Mouse (Mus musculus) myocyte (in vitro differentiated cells): Measurements from ENCODE around the gene Nos1. TPM values are rescaled to one million over a fixed set of nuclear protein-coding genes. Genes with fewer than 3 reads are reported as not detected.
A peak's percentile ranks its signal among the peaks of the same experiment; 100 is the strongest.

Experiments used
- H3K27me3 ChIP-seq: one replicate; pipeline ENCODE4 v1.6.1; 2011; ENCODE audit not compliant: control insufficient read depth, insufficient read depth, insufficient read length
- H3K36me3 ChIP-seq: one replicate; pipeline ENCODE4 v1.6.1; 2011; ENCODE audit not compliant: control insufficient read depth, insufficient read depth
- H3K4me2 ChIP-seq: one replicate; pipeline ENCODE4 v1.6.1; 2011; ENCODE audit warnings: low read depth, control low read depth
- H3K4me3 ChIP-seq: one replicate; pipeline ENCODE4 v1.5.1; 2011; ENCODE audit warnings: mild to moderate bottlenecking, control low read depth, moderate library complexity
- H3K79me2 ChIP-seq: one replicate; pipeline ENCODE4 v1.6.1; 2011; ENCODE audit not compliant: control insufficient read depth, insufficient read depth
- H3ac ChIP-seq: one replicate; pipeline ENCODE4 v1.6.1; 2011; ENCODE audit not compliant: control insufficient read depth, insufficient read length
- CEBPB ChIP-seq: IDR thresholded peaks from 2 replicates; pipeline ENCODE4 v1.6.1; 2011; ENCODE audit warnings: mild to moderate bottlenecking, moderate library complexity; ENCODE audit not compliant: poor library complexity, insufficient read depth, severe bottlenecking
- E2F4 ChIP-seq: IDR thresholded peaks from one replicate; pipeline ENCODE4 v1.6.1; 2011; ENCODE audit warnings: mild to moderate bottlenecking, control low read depth, moderate library complexity; ENCODE audit not compliant: insufficient read depth
- MAX ChIP-seq: IDR thresholded peaks from one replicate; pipeline ENCODE4 v1.6.1; 2011; ENCODE audit warnings: low read depth, mild to moderate bottlenecking, control low read depth
- MYOD1 ChIP-seq, 3 experiments: IDR thresholded peaks; one replicate each; pipeline ENCODE4 v1.6.1; 2011; ENCODE audit warnings: control low read depth in 2 of 3, low read depth in 2 of 3, mild to moderate bottlenecking in 2 of 3, moderate library complexity in 1 of 3; ENCODE audit not compliant: insufficient read length in 2 of 3, control insufficient read depth in 1 of 3
- MYOG ChIP-seq, 3 experiments: IDR thresholded peaks; one replicate each; pipeline ENCODE4 v1.6.1; 2011; ENCODE audit warnings: control low read depth in 2 of 3, low read depth in 2 of 3, mild to moderate bottlenecking in 2 of 3; ENCODE audit not compliant: insufficient read length in 2 of 3, control insufficient read depth in 1 of 3, insufficient read depth in 1 of 3
- POLR2A ChIP-seq: IDR thresholded peaks from one replicate; pipeline ENCODE4 v1.6.1; 2011; ENCODE audit warnings: low read depth, mild to moderate bottlenecking, control low read depth, moderate library complexity; ENCODE audit not compliant: insufficient read length
- POLR2AphosphoS2 ChIP-seq: IDR thresholded peaks from one replicate; pipeline ENCODE4 v1.6.1; 2011; ENCODE audit warnings: low read depth, control low read depth; ENCODE audit not compliant: insufficient read length
- REST ChIP-seq: IDR thresholded peaks from one replicate; pipeline ENCODE4 v1.6.1; 2011; ENCODE audit warnings: mild to moderate bottlenecking, control low read depth, moderate library complexity; ENCODE audit not compliant: insufficient read depth, insufficient read length
- SRF ChIP-seq: IDR thresholded peaks from one replicate; pipeline ENCODE4 v1.6.1; 2011; ENCODE audit warnings: low read depth; ENCODE audit not compliant: control insufficient read depth, insufficient read length
- TCF12 ChIP-seq: IDR thresholded peaks from one replicate; pipeline ENCODE4 v1.6.1; 2011; ENCODE audit warnings: mild to moderate bottlenecking, control low read depth; ENCODE audit not compliant: poor library complexity, insufficient read depth, severe bottlenecking
- TCF3 ChIP-seq: IDR thresholded peaks from one replicate; pipeline ENCODE4 v1.6.1; 2011; ENCODE audit warnings: low read depth, control low read depth; ENCODE audit not compliant: insufficient read length
- USF1 ChIP-seq: IDR thresholded peaks from one replicate; pipeline ENCODE4 v1.6.1; 2011; ENCODE audit warnings: low read depth, mild to moderate bottlenecking, control low read depth, moderate library complexity
- polyA plus RNA-seq: library from polyadenylated mRNA; unstranded; fragments of >200 nt; fragmentation: generic; extraction: Trizol; gene quantifications from one replicate; pipeline ENCODE4 v1.2.1, GENCODE M21; 2012; ENCODE audit warnings: missing spikeins

The Nos1 gene
- polyA plus RNA-seq, 1 experiment = 0.30 TPM

- TF ChIP-seq TCF12 = no peak
- TF ChIP-seq TCF3 = no peak
- TF ChIP-seq CEBPB = no peak
- no peak for TF ChIP-seq MYOD1 (IDR thresholded peaks at IDR 0.05; ENCODE audit: control insufficient read depth in 1 of 3, insufficient read length in 2 of 3, low read depth in 2 of 3)
- no peak for TF ChIP-seq E2F4
- no peak for TF ChIP-seq POLR2AphosphoS2
- TF ChIP-seq SRF = no peak
- TF ChIP-seq POLR2A = no peak
- TF ChIP-seq USF1 = no peak
- no peak for TF ChIP-seq MAX
- TF ChIP-seq MYOG (IDR thresholded peaks at IDR 0.05; ENCODE audit: control insufficient read depth in 1 of 3, insufficient read depth in 1 of 3, insufficient read length in 2 of 3, low read depth in 2 of 3) = no peak
- TF ChIP-seq REST = no peak
- Histone ChIP-seq H3K4me3 (no peak overlapping the region), H3ac (no peak overlapping the region), H3K36me3 (no peaks in the 10 kb centered on the region), H3K4me2 (no peak overlapping the region), H3K27me3 (peaks cover 17% of the 10 kb centered on the region), H3K79me2 (no peaks in the 10 kb centered on the region)
Measured at GRCm38 (mm10) chr5:117964750-117965149, 183.9 kb downstream of the Nos1 start.

- Histone ChIP-seq H3ac (no peak overlapping the region), H3K79me2 (no peaks in the 10 kb centered on the region), H3K4me3 (no peak overlapping the region), H3K27me3 (peaks cover 21% of the 10 kb centered on the region), H3K36me3 (no peaks in the 10 kb centered on the region), H3K4me2 (no peak overlapping the region)
- no peak for TF ChIP-seq REST
- TF ChIP-seq MAX = no peak
- no peak for TF ChIP-seq TCF3
- no peak for TF ChIP-seq USF1
- no peak for TF ChIP-seq POLR2AphosphoS2
Measured at GRCm38 (mm10) chr5:117966956-117967355, 186.1 kb downstream of the Nos1 start.

DNA sequence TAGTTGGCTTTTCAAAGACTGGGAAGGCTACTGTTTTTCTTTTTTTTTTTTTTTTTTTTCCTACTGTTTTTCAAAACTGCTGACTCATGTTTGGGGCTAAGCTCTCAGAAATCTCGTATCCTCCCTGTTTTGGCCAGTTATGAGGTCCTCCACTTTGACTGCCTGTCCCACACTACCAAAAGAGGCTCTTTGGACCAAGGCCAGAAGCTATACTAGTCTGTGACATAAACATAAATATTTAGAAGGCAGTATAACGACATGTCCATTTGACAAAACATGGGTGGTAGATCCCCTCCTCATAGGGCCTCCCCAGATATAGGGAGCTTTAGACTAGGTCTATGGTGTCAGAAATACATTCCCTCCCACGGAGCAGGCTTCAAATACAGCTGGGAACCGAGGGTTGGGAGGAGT lies 186.8 kb downstream of the Nos1 start:
- H3K27me3 ChIP-seq = peaks cover 21% of the 10 kb centered on the region
- TF ChIP-seq REST = no peak
- TF ChIP-seq TCF3 = no peak
- TF ChIP-seq MAX = no peak
- no peak for TF ChIP-seq TCF12
- TF ChIP-seq SRF = no peak
- no peak for TF ChIP-seq CEBPB
- no peak for TF ChIP-seq E2F4
- no peak for TF ChIP-seq MYOD1 (IDR thresholded peaks at IDR 0.05; ENCODE audit: control insufficient read depth in 1 of 3, insufficient read length in 2 of 3, low read depth in 2 of 3)
- no peak for TF ChIP-seq MYOG (IDR thresholded peaks at IDR 0.05; ENCODE audit: control insufficient read depth in 1 of 3, insufficient read depth in 1 of 3, insufficient read length in 2 of 3, low read depth in 2 of 3)
- TF ChIP-seq POLR2A = no peak
- no peak for TF ChIP-seq USF1
- TF ChIP-seq POLR2AphosphoS2 = no peak
- H3K4me3 ChIP-seq = no peak overlapping the region
- H3K36me3 ChIP-seq = no peaks in the 10 kb centered on the region
- H3K79me2 ChIP-seq = no peaks in the 10 kb centered on the region
- no peak overlapping the region for H3ac ChIP-seq
- no peak overlapping the region for H3K4me2 ChIP-seq

- H3K27me3 ChIP-seq = peaks cover 4% of the 10 kb centered on the region
- no peak overlapping the region for H3K4me3 ChIP-seq
- no peak overlapping the region for H3ac ChIP-seq
- no peak overlapping the region for H3K4me2 ChIP-seq
- TF ChIP-seq USF1 (no peak), REST (no peak), MYOD1 (IDR thresholded peaks at IDR 0.05; ENCODE audit: control insufficient read depth in 1 of 3, insufficient read length in 2 of 3, low read depth in 2 of 3) (no peak), MYOG (IDR thresholded peaks at IDR 0.05; ENCODE audit: control insufficient read depth in 1 of 3, insufficient read depth in 1 of 3, insufficient read length in 2 of 3, low read depth in 2 of 3) (no peak), MAX (no peak)
- H3K79me2 ChIP-seq = no peaks in the 10 kb centered on the region
- no peaks in the 10 kb centered on the region for H3K36me3 ChIP-seq
Measured at GRCm38 (mm10) chr5:117969681-117970427, 189.0 kb downstream of the Nos1 start.

GRCm38 (mm10) chr5:117976263-117976656 lies 195.4 kb downstream of the Nos1 start:
- H3K27me3 ChIP-seq = no peaks in the 10 kb centered on the region
- no peaks in the 10 kb centered on the region for H3K79me2 ChIP-seq
- peak overlapping the region; percentile 18 for H3K4me3 ChIP-seq

More at GRCm38 (mm10) chr5:117976263-117976656, 195.4 kb downstream of the Nos1 start:
- Histone ChIP-seq H3ac (peak overlapping the region; percentile 24), H3K36me3 (peaks cover 3% of the 10 kb centered on the region), H3K4me2 (peak overlapping the region; percentile 58)
- TF ChIP-seq E2F4 = no peak
- no peak for TF ChIP-seq MYOD1 (IDR thresholded peaks at IDR 0.05; ENCODE audit: control insufficient read depth in 1 of 3, insufficient read length in 2 of 3, low read depth in 2 of 3)
- no peak for TF ChIP-seq USF1
- no peak for TF ChIP-seq MAX
- TF ChIP-seq TCF12 = no peak
- TF ChIP-seq REST = no peak
- no peak for TF ChIP-seq POLR2AphosphoS2
- TF ChIP-seq TCF3 = no peak
- no peak for TF ChIP-seq CEBPB
- no peak for TF ChIP-seq SRF
- TF ChIP-seq MYOG (IDR thresholded peaks at IDR 0.05; ENCODE audit: control insufficient read depth in 1 of 3, insufficient read depth in 1 of 3, insufficient read length in 2 of 3, low read depth in 2 of 3) = no peak
- TF ChIP-seq POLR2A = no peak
